ENCODE assay signal across 20 mouse cellular contexts in the genomic region with DNA sequence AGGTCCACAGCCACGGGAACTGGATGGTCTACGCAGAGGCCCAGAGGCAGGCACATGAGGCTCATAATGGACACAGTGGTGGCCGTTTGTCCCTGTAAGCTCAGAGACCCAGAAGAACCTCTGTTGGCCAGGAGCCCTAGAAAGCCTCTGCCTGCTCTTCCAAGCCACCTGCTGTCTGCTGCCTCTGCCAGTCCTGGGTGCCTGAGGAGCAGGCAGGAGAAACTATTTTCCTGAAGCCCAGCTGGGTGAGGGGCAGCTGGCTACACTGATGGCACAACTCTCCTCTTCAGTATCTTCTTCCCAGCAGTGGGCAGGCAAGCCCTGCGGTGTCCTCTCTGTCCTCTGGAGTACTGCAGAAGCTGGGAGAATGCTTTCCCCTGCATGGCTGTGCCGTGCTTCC. TPM values are rescaled to one million over a fixed set of nuclear protein-coding genes. Genes with fewer than 3 reads are reported as not detected.
DNase-seq lines count a peak whose midpoint lies in the region; ATAC-seq and TF ChIP-seq lines count a peak whose summit lies in the region.
"Had no signal": no experiment of that assay in that cellular context is flagged by ENCODE, and none has a peak within 500 bp of the region (broad histone marks: within the 10 kb centered on the region; RNA-seq: fewer than 3 reads in every experiment).

No protein-coding gene starts in this region.

- no peak for ATAC-seq in forebrain, embryonic 15.5 days (replicated peaks)
- no peak for ATAC-seq in forebrain, embryonic 16.5 days
- ATAC-seq in heart, embryonic 12.5 days (ENCODE audit: insufficient number of reproducible peaks, low FRiP score), result no peak
- ATAC-seq: forebrain, embryonic 13.5 days; intestine, embryonic 15.5 days had no signal

- H3K9me3 ChIP-seq in forebrain, embryonic 15.5 days, result no peaks in the 10 kb centered on the region
- peaks cover 6% of the 10 kb centered on the region; the same call in 1 of the 2 replicates for H3K9me3 ChIP-seq in forebrain, embryonic 16.5 days (ENCODE audit: control insufficient read depth, low read length)
- H3K9me3 ChIP-seq in heart, embryonic 12.5 days (replicated peaks), result peaks cover 3% of the 10 kb centered on the region; the same call in 1 of the 2 replicates
- H3K9me3 ChIP-seq in embryonic facial prominence, embryonic 10.5 days, result peaks cover 17% of the 10 kb centered on the region
- H3K9me3 ChIP-seq: intestine, embryonic 15.5 days had no signal

- H3K4me1 ChIP-seq in forebrain, embryonic 15.5 days, result peaks cover 14% of the 10 kb centered on the region
- peaks cover 12% of the 10 kb centered on the region for H3K4me1 ChIP-seq in forebrain, embryonic 16.5 days (replicated peaks; ENCODE audit: control insufficient read depth, insufficient read depth, low read length)
- H3K4me1 ChIP-seq in heart, embryonic 12.5 days (replicated peaks), result peaks cover 15% of the 10 kb centered on the region
- peaks cover 33% of the 10 kb centered on the region for H3K4me1 ChIP-seq in embryonic facial prominence, embryonic 10.5 days

- H3K4me2 ChIP-seq in forebrain, embryonic 15.5 days (replicated peaks), result no peak overlapping the region
- H3K4me2 ChIP-seq in forebrain, embryonic 16.5 days (ENCODE audit: low read length), result no peak overlapping the region
- H3K4me2 ChIP-seq in heart, embryonic 12.5 days, result no peak overlapping the region
- H3K4me2 ChIP-seq: embryonic facial prominence, embryonic 13.5 days; forebrain, embryonic 13.5 days; intestine, embryonic 15.5 days had no signal

- WGBS in forebrain, embryonic 15.5 days, result 81% methylated on average over 5 of the region's 5 CpGs
- 76% methylated on average over 5 of the region's 5 CpGs for WGBS in forebrain, embryonic 16.5 days
- WGBS in heart, embryonic 12.5 days, result 76% methylated on average over 5 of the region's 5 CpGs
- WGBS in embryonic facial prominence, embryonic 10.5 days, result 84% methylated on average over 5 of the region's 5 CpGs

- no peak overlapping the region for H3K9ac ChIP-seq in forebrain, embryonic 15.5 days (replicated peaks)
- H3K9ac ChIP-seq in forebrain, embryonic 16.5 days (replicated peaks; ENCODE audit: low read depth, low read length), result no peak overlapping the region
- H3K9ac ChIP-seq in heart, embryonic 12.5 days, result peak overlapping the region; percentile 5; the same call in 1 of the 2 replicates
- H3K9ac ChIP-seq: embryonic facial prominence, embryonic 13.5 days; forebrain, embryonic 13.5 days; intestine, embryonic 15.5 days had no signal

- no peak for TF ChIP-seq CTCF in layer of hippocampus, adult 2 months (conservative IDR thresholded peaks at IDR 0.05)

- no peak overlapping the region for H3K4me3 ChIP-seq in forebrain, embryonic 15.5 days
- H3K4me3 ChIP-seq in forebrain, embryonic 16.5 days (replicated peaks; ENCODE audit: low read length), result no peak overlapping the region
- no peak overlapping the region for H3K4me3 ChIP-seq in heart, embryonic 12.5 days
- H3K4me3 ChIP-seq in layer of hippocampus, adult 2 months, result no peak overlapping the region
- H3K4me3 ChIP-seq in embryonic facial prominence, embryonic 10.5 days, result no peak overlapping the region
- H3K4me3 ChIP-seq: embryonic facial prominence, embryonic 13.5 days; forebrain, embryonic 13.5 days; intestine, embryonic 15.5 days had no signal

- no peaks in the 10 kb centered on the region for H3K27me3 ChIP-seq in forebrain, embryonic 15.5 days
- no peaks in the 10 kb centered on the region for H3K27me3 ChIP-seq in forebrain, embryonic 16.5 days (replicated peaks; ENCODE audit: control insufficient read depth, insufficient read depth, low read length)
- H3K27me3 ChIP-seq in heart, embryonic 12.5 days (replicated peaks), result no peaks in the 10 kb centered on the region
- 0 out of 2 replicates have a peak, but pooled peaks cover 7% of the 10 kb centered on the region for H3K27me3 ChIP-seq in embryonic facial prominence, embryonic 10.5 days (replicated peaks; ENCODE audit: low read depth, poor library complexity, severe bottlenecking)
- H3K27me3 ChIP-seq: embryonic facial prominence, embryonic 13.5 days; forebrain, embryonic 13.5 days; intestine, embryonic 15.5 days had no signal

- DNase-seq in heart, postnatal 25 days (ENCODE audit: low spot score), result no peak
- no peak for DNase-seq in layer of hippocampus, adult 2 months (ENCODE audit: low spot score in 2 of 2)
- DNase-seq in layer of hippocampus, adult 8-10 months (ENCODE audit: low spot score in 2 of 2), result no peak
- DNase-seq in embryonic facial prominence, embryonic 10.5 days (ENCODE audit: low spot score), result no peak
- DNase-seq in embryo, embryonic 9.5 days (ENCODE audit: extremely low spot score), result no peak
- DNase-seq: adrenal gland, postnatal 10 days; cerebellum, adult 11 months; cerebellum, adult 8-10 months; cerebellum, postnatal 14 days; embryo, embryonic 11 days; heart, adult 18-20 months; heart, postnatal 10 days; kidney, adult 18-20 months had no signal

- intact Hi-C loops in heart, postnatal 25 days (cut with DNase I), result no loop called here

- H3K27ac ChIP-seq in forebrain, embryonic 15.5 days (replicated peaks), result peak overlapping the region; percentile 9; the same call in 1 of the 2 replicates
- H3K27ac ChIP-seq in forebrain, embryonic 16.5 days (ENCODE audit: low read length), result no peak overlapping the region; the same call in 1 of the 2 replicates
- no peak overlapping the region for H3K27ac ChIP-seq in heart, embryonic 12.5 days (ENCODE audit: poor library complexity, severe bottlenecking)
- H3K27ac ChIP-seq in layer of hippocampus, adult 2 months, result peak overlapping the region; percentile 57
- H3K27ac ChIP-seq in embryonic facial prominence, embryonic 10.5 days (replicated peaks), result peak overlapping the region; percentile 26; the same call in 1 of the 2 replicates
- H3K27ac ChIP-seq: embryonic facial prominence, embryonic 13.5 days; intestine, embryonic 15.5 days had no signal

- no peaks in the 10 kb centered on the region for H3K36me3 ChIP-seq in forebrain, embryonic 15.5 days
- H3K36me3 ChIP-seq in forebrain, embryonic 16.5 days (ENCODE audit: control insufficient read depth, insufficient read depth), result no peaks in the 10 kb centered on the region
- no peaks in the 10 kb centered on the region for H3K36me3 ChIP-seq in heart, embryonic 12.5 days
- peaks cover 3% of the 10 kb centered on the region; the same call in 1 of the 2 replicates for H3K36me3 ChIP-seq in embryonic facial prominence, embryonic 10.5 days (replicated peaks)
- H3K36me3 ChIP-seq: embryonic facial prominence, embryonic 13.5 days; intestine, embryonic 15.5 days had no signal

RNA-seq across cellular contexts. Expression of gene 1700001O22Rik, which starts 37.0 kb away (rescaled TPM):
- polyA plus RNA-seq in forebrain, embryonic 15.5 days (2015; fragmentation: Nextera tagmentation; extraction: Ambion mirVana), result 2.6 and 3.7 TPM in 2 replicates
- 2.1 and 2.9 TPM in 2 replicates for polyA plus RNA-seq in forebrain, embryonic 16.5 days (2015; fragmentation: Nextera tagmentation; extraction: Ambion mirVana)
- 1.0 and 2.2 TPM in 2 replicates for polyA plus RNA-seq in heart, embryonic 12.5 days (2016; fragmentation: Nextera tagmentation; extraction: Ambion mirVana)
- under 1 TPM; 0.26 to 0.70 TPM for total RNA-seq in heart, postnatal 25 days (2021)
- total RNA-seq in layer of hippocampus, adult 2 months (2021), result 1 to 10 TPM; 4.9 to 5.4 TPM
- 10 to 100 TPM in 1 of 4 experiments, 1 to 10 TPM in 3; 6.1 to 12.4 (median 7.1) TPM for total RNA-seq in layer of hippocampus, adult 8-10 months (2022)
- 2.4 and 3.1 TPM in 2 replicates for polyA plus RNA-seq in embryonic facial prominence, embryonic 10.5 days (2016; fragmentation: Nextera tagmentation; extraction: Ambion mirVana)
- total RNA-seq: common myeloid progenitor, adult 5-6 weeks had no signal

RNA-seq across cellular contexts. Expression of gene Ntmt1, which starts 41.2 kb away (rescaled TPM):
- 117 and 131 TPM in 2 replicates for polyA plus RNA-seq in forebrain, embryonic 15.5 days (2015; fragmentation: Nextera tagmentation; extraction: Ambion mirVana)
- 120 and 121 TPM in 2 replicates for polyA plus RNA-seq in forebrain, embryonic 16.5 days (2015; fragmentation: Nextera tagmentation; extraction: Ambion mirVana)
- polyA plus RNA-seq in heart, embryonic 12.5 days (2016; fragmentation: Nextera tagmentation; extraction: Ambion mirVana), result 77.2 and 78.8 TPM in 2 replicates
- 10 to 100 TPM; 30.6 to 31.1 TPM for total RNA-seq in heart, postnatal 25 days (2021)
- 10 to 100 TPM; 33.1 to 33.5 TPM for total RNA-seq in layer of hippocampus, adult 2 months (2021)
- total RNA-seq in layer of hippocampus, adult 8-10 months (2022), result 10 to 100 TPM; 29.6 to 33.4 (median 32.3) TPM
- polyA plus RNA-seq in embryonic facial prominence, embryonic 10.5 days (2016; fragmentation: Nextera tagmentation; extraction: Ambion mirVana), result 134 and 135 TPM in 2 replicates

Comparison
In these comparisons a context has a peak if more than half of its experiments do, and no peak if none do; other contexts are left out.
1. H3K27ac ChIP-seq: peak in forebrain, embryonic 15.5 days (single experiment), layer of hippocampus, adult 2 months (single experiment) and embryonic facial prominence, embryonic 10.5 days (single experiment); none in forebrain, embryonic 16.5 days (single experiment) and heart, embryonic 12.5 days (single experiment).